Mouse (Mus musculus) C2C12 (cell line): Measurements from ENCODE around the gene Isyna1.

Experiments
- CEBPB ChIP-seq: IDR thresholded peaks from one replicate; pipeline ENCODE4 v1.6.1; 2011; ENCODE audit warnings: low read depth, mild to moderate bottlenecking, control low read depth, moderate library complexity
- CTCF ChIP-seq: IDR thresholded peaks from one replicate; pipeline ENCODE4 v1.5.1; 2011; ENCODE audit not compliant: control insufficient read depth, insufficient read depth, insufficient read length
- MYOG ChIP-seq: IDR thresholded peaks from one replicate; pipeline ENCODE4 v1.6.1; 2011; ENCODE audit not compliant: control insufficient read depth, insufficient read length; ENCODE audit errors: extremely low read depth

DNA sequence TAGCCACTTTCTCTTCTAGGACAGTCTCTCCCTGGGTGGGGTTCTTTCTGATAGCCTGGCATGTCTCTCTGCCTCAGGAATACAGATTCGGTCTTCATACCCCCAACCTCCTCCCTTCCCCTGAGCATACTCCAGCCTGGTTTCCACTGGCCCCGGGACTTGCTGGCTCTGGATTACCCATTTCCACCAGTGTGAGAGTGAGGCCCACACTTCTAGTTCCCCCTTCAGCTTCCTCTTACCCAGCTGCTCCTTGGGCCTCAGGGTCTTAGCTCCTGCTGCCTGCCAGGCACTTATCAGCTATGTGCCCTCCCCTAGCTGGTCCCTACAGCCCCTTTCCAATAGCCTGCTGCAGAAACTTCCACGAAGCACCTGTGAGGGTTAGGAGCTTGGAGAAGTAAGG is 21.7 kb downstream of the Isyna1 start, which contains the start of gene Lrrc25:
- no peak for TF ChIP-seq MYOG
- TF ChIP-seq CTCF = no peak
- no peak for TF ChIP-seq CEBPB
